Mouse (Mus musculus) MEL (cell line): ENCODE data around the gene Foxn3. TPM values are rescaled to one million over a fixed set of nuclear protein-coding genes. Genes with fewer than 3 reads are reported as not detected.

Experiments used
- DNase-seq: peaks from one replicate; pipeline ENCODE4 v3.0.0; 2011; ENCODE audit warnings: low read depth, low spot score
- H3K27ac ChIP-seq: 2 replicates; pipeline ENCODE4 v1.5.1; 2012; ENCODE audit warnings: low read depth, mild to moderate bottlenecking, control low read depth, low read length, moderate library complexity; ENCODE audit not compliant: control insufficient read depth
- H3K27me3 ChIP-seq, 2 experiments: fragments of 150-350 bp in 1 of 2; sonication (generic) in 1 of 2; 2 replicates each; pipeline ENCODE4 v1.6.1; 2012; ENCODE audit warnings: low read length in 2 of 2, mild to moderate bottlenecking in 2 of 2, improper control_type of control experiment in 1 of 2, moderate library complexity in 1 of 2; ENCODE audit not compliant: insufficient read depth in 2 of 2, control insufficient read depth in 1 of 2
- H3K36me3 ChIP-seq, 2 experiments: 2 replicates each; pipeline ENCODE4 v1.6.1; 2012 to 2014; ENCODE audit warnings: low read length in 2 of 2, improper control_type of control experiment in 1 of 2, inconsistent platforms in 1 of 2, mild to moderate bottlenecking in 1 of 2; ENCODE audit not compliant: insufficient read depth in 2 of 2, control insufficient read depth in 1 of 2
- H3K4me1 ChIP-seq, 2 experiments: fragments of 150-350 bp in 1 of 2; sonication (generic) in 1 of 2; 2 replicates each; pipeline ENCODE4 v1.6.1; 2012; ENCODE audit warnings: low read length in 2 of 2, improper control_type of control experiment in 1 of 2, mild to moderate bottlenecking in 1 of 2; ENCODE audit not compliant: insufficient read depth in 2 of 2, control insufficient read depth in 1 of 2
- H3K4me3 ChIP-seq, 2 experiments: fragments of 150-350 bp in 1 of 2; sonication (generic) in 1 of 2; 2 replicates each; pipeline ENCODE4 v1.5.1; 2012; ENCODE audit warnings: low read depth in 2 of 2, low read length in 2 of 2, mild to moderate bottlenecking in 2 of 2, moderate library complexity in 2 of 2, control low read depth in 1 of 2, improper control_type of control experiment in 1 of 2; ENCODE audit not compliant: control insufficient read depth in 1 of 2, insufficient read depth in 1 of 2
- H3K79me2 ChIP-seq: 2 replicates; pipeline ENCODE4 v1.6.1; 2012; ENCODE audit warnings: mild to moderate bottlenecking, low read length, moderate library complexity; ENCODE audit not compliant: control insufficient read depth, poor library complexity, insufficient read depth
- H3K9ac ChIP-seq: 2 replicates; pipeline ENCODE4 v1.6.1; 2012; ENCODE audit warnings: low read depth, mild to moderate bottlenecking, control low read depth, low read length, moderate library complexity; ENCODE audit not compliant: control insufficient read depth, poor library complexity, severe bottlenecking
- H3K9me3 ChIP-seq: fragments of 150-350 bp; sonication (generic); replicated peaks from 2 replicates; pipeline ENCODE4 v1.6.1; 2012; ENCODE audit warnings: mild to moderate bottlenecking, low read length, improper control_type of control experiment, moderate library complexity; ENCODE audit not compliant: insufficient read depth
- BHLHE40 ChIP-seq: IDR thresholded peaks from 2 replicates; pipeline ENCODE4 v1.6.1; 2012; ENCODE audit warnings: low read depth, mild to moderate bottlenecking, inconsistent platforms, low read length, improper control_type of control experiment, borderline replicate concordance
- CHD2 ChIP-seq: IDR thresholded peaks from 2 replicates; pipeline ENCODE4 v1.6.1; 2011; ENCODE audit warnings: low read length, improper control_type of control experiment
- CTCF ChIP-seq, 3 experiments: IDR thresholded peaks in 2 of 3; conservative IDR thresholded peaks in 1 of 3; 2 replicates each; pipeline ENCODE4 v1.5.1; 2011 to 2012; ENCODE audit warnings: low read length in 3 of 3, low read depth in 2 of 3, mild to moderate bottlenecking in 2 of 3, improper control_type of control experiment in 1 of 3, inconsistent platforms in 1 of 3, mixed read lengths in 1 of 3, moderate library complexity in 1 of 3; ENCODE audit not compliant: control insufficient read depth in 1 of 3, insufficient read depth in 1 of 3, poor library complexity in 1 of 3, severe bottlenecking in 1 of 3
- E2F4 ChIP-seq: IDR thresholded peaks from 2 replicates; pipeline ENCODE4 v1.6.1; 2011; ENCODE audit warnings: low read depth, low read length, improper control_type of control experiment, borderline replicate concordance
- ELF1 ChIP-seq: IDR thresholded peaks from 2 replicates; pipeline ENCODE4 v1.6.1; 2014; ENCODE audit warnings: low read depth, mild to moderate bottlenecking, inconsistent platforms, low read length, improper control_type of control experiment, moderate library complexity
- EP300 ChIP-seq, 2 experiments: IDR thresholded peaks; 2 replicates each; pipeline ENCODE4 v1.6.1; 2011; ENCODE audit warnings: improper control_type of control experiment in 2 of 2, low read length in 2 of 2, low read depth in 1 of 2, mild to moderate bottlenecking in 1 of 2
- HCFC1 ChIP-seq: IDR thresholded peaks from 2 replicates; pipeline ENCODE4 v1.6.1; 2012; ENCODE audit warnings: low read depth, mild to moderate bottlenecking, inconsistent platforms, low read length, improper control_type of control experiment, moderate library complexity
- KAT2A ChIP-seq: conservative IDR thresholded peaks from 2 replicates; pipeline ENCODE4 v1.6.1; 2012; ENCODE audit warnings: low read depth, low read length, improper control_type of control experiment, inconsistent platforms
- MXI1 ChIP-seq: IDR thresholded peaks from 2 replicates; pipeline ENCODE4 v1.6.1; 2011; ENCODE audit warnings: mild to moderate bottlenecking, low read depth, low read length, improper control_type of control experiment
- MYB ChIP-seq: IDR thresholded peaks from 2 replicates; pipeline ENCODE4 v1.6.1; 2011; ENCODE audit warnings: mild to moderate bottlenecking, low read depth, low read length, improper control_type of control experiment
- MYC ChIP-seq: IDR thresholded peaks from 2 replicates; pipeline ENCODE4 v1.6.1; 2011; ENCODE audit warnings: low read depth, mild to moderate bottlenecking, low read length, improper control_type of control experiment, moderate library complexity
- NELFE ChIP-seq: IDR thresholded peaks from 2 replicates; pipeline ENCODE4 v1.6.1; 2011; ENCODE audit warnings: low read depth, low read length, improper control_type of control experiment
- POLR2AphosphoS2 ChIP-seq: IDR thresholded peaks from 2 replicates; pipeline ENCODE4 v1.6.1; 2011; ENCODE audit warnings: low read length, improper control_type of control experiment
- RCOR1 ChIP-seq: IDR thresholded peaks from 2 replicates; pipeline ENCODE4 v1.6.1; 2012; ENCODE audit warnings: low read depth, mild to moderate bottlenecking, inconsistent platforms, low read length, improper control_type of control experiment
- SMC3 ChIP-seq: IDR thresholded peaks from 2 replicates; pipeline ENCODE4 v1.6.1; 2011; ENCODE audit warnings: low read depth, low read length, improper control_type of control experiment
- TAL1 ChIP-seq: IDR thresholded peaks from 2 replicates; pipeline ENCODE4 v1.6.1; 2012; ENCODE audit warnings: mild to moderate bottlenecking, inconsistent platforms, low read length, moderate library complexity, mixed read lengths
- TBP ChIP-seq: IDR thresholded peaks from 2 replicates; pipeline ENCODE4 v1.8.0; 2011; ENCODE audit warnings: low read depth, low read length, improper control_type of control experiment
- TCF12 ChIP-seq: IDR thresholded peaks from 2 replicates; pipeline ENCODE4 v1.6.1; 2014; ENCODE audit warnings: low read depth, mild to moderate bottlenecking, inconsistent platforms, low read length, improper control_type of control experiment, moderate library complexity
- UBTF ChIP-seq: IDR thresholded peaks from 2 replicates; pipeline ENCODE4 v1.6.1; 2012; ENCODE audit warnings: low read depth, mild to moderate bottlenecking, inconsistent platforms, low read length, improper control_type of control experiment, moderate library complexity, borderline replicate concordance; ENCODE audit not compliant: insufficient read depth
- ZKSCAN1 ChIP-seq: IDR thresholded peaks from 2 replicates; pipeline ENCODE4 v1.6.1; 2012; ENCODE audit warnings: low read depth, mild to moderate bottlenecking, inconsistent platforms, low read length, improper control_type of control experiment, moderate library complexity
- ZMIZ1 ChIP-seq: IDR thresholded peaks from 2 replicates; pipeline ENCODE4 v1.6.1; 2012; ENCODE audit warnings: low read depth, mild to moderate bottlenecking, inconsistent platforms, low read length, improper control_type of control experiment, moderate library complexity
- ZNF384 ChIP-seq: IDR thresholded peaks from 2 replicates; pipeline ENCODE4 v1.6.1; 2012; ENCODE audit warnings: low read depth, mild to moderate bottlenecking, inconsistent platforms, low read length, improper control_type of control experiment
- polyA plus RNA-seq, 2 experiments: library from polyadenylated mRNA; stranded (reverse) in 1 of 2; unstranded in 1 of 2; fragments of >175 nt in 1 of 2; fragments of >200 nt in 1 of 2; gene quantifications; 2 replicates each; pipeline versions ENCODE4 v1.2.1 to v1.2.4; 2012; ENCODE audit warnings: low replicate concordance in 2 of 2, low read depth in 1 of 2; ENCODE audit not compliant: insufficient read length in 2 of 2, insufficient read depth in 1 of 2, missing spikeins in 1 of 2
- total RNA-seq: library from RNA; depleted of rRNA; stranded (reverse); fragments of 300-350 nt; gene quantifications from 2 replicates; pipeline ENCODE4 v1.2.3, GENCODE M21; 2012

Foxn3 gene
- total and polyA plus RNA-seq, 3 experiments: 15.5 to 22.8 TPM; not detected in 1

- no peaks in the 10 kb centered on the region for H3K36me3 ChIP-seq
Observed at GRCm38 (mm10) chr12:99308541-99309089, 254.8 kb downstream of the Foxn3 start.

DNA sequence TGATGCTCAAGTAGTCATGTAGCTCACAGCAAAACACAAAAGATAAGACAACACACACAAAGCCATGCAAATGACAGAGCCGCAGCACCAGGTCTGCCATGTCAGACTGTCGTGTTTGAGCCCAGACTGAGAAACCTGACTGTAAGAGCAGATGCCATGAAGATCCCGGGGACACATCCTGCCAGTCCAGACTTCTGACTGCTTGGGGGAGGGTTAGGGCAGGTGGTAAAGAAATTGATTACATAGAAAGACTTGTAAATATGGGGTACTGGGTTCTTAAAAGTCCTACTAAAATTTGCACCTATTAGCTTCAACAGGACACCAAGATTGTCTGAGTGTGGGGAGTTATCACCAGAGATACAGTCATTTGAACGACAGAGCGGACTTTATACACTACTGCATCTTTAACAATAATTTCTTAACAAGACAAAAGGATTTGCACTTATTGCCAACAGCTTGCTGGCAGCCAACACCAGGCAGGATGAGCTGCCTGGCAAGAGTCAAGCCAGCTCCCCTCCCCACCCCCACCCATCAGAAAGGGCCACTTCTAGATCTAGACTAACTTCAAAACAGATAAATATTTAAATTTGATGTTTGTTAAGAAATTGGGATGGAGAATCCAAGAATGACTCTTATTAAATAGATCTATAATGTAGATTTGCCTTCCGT, 256.7 kb downstream of the Foxn3 start:
- no peak for DNase-seq
- Histone ChIP-seq H3K4me1 (no peaks in the 10 kb centered on the region), H3K9me3 (no peaks in the 10 kb centered on the region), H3K9ac (no peak overlapping the region), H3K4me3 (no peak overlapping the region), H3K36me3 (no peaks in the 10 kb centered on the region), H3K27me3 (no peaks in the 10 kb centered on the region), H3K27ac (no peak overlapping the region), H3K79me2 (no peaks in the 10 kb centered on the region)
- TF ChIP-seq CHD2 (no peak), NELFE (no peak), MXI1 (no peak), TCF12 (no peak), ZKSCAN1 (no peak), ELF1 (no peak), SMC3 (no peak), RCOR1 (no peak), CTCF (IDR thresholded peaks at IDR 0.05 in 2 of 3, conservative IDR thresholded peaks at IDR 0.05 in 1 of 3; ENCODE audit: control insufficient read depth in 1 of 3, insufficient read depth in 1 of 3, low read depth in 2 of 3, low read length in 3 of 3, poor library complexity in 1 of 3, severe bottlenecking in 1 of 3) (no peak), ZNF384 (no peak), TBP (no peak), KAT2A (no peak), ZMIZ1 (no peak)

More at GRCm38 (mm10) chr12:99308541-99309089, 254.8 kb downstream of the Foxn3 start:
- TF ChIP-seq NELFE (no peak), MYB (no peak), MXI1 (no peak), HCFC1 (no peak), KAT2A (no peak), MYC (no peak), TAL1 (no peak), BHLHE40 (no peak), POLR2AphosphoS2 (no peak), E2F4 (no peak), ELF1 (no peak), UBTF (no peak), TCF12 (no peak), SMC3 (no peak), EP300 (IDR thresholded peaks at IDR 0.05; ENCODE audit: low read depth in 1 of 2, low read length in 2 of 2) (no peak)
- Histone ChIP-seq H3K27ac (no peak overlapping the region), H3K79me2 (no peaks in the 10 kb centered on the region), H3K27me3 (no peaks in the 10 kb centered on the region), H3K9me3 (no peaks in the 10 kb centered on the region), H3K4me1 (no peaks in the 10 kb centered on the region), H3K9ac (no peak overlapping the region), H3K4me3 (no peak overlapping the region)
- no peak for DNase-seq
